Mouse (Mus musculus) kidney, postnatal 36 days (tissue): ENCODE measurements around the gene Ulk3.

Source experiments
- DNase-seq, 2 experiments: peaks; one replicate each; pipeline ENCODE4 v3.0.0; 2021 to 2022; ENCODE audit warnings: mixed read lengths in 2 of 2

The Ulk3 gene

GRCm38 (mm10) chr9:57589224-57590126 is at the start of gene Ulk3:
Gene Ulk3 (plus strand): TSS chr9:57589452.
- peak; percentile 86 to 91 for DNase-seq

- no peak for DNase-seq
Observed at GRCm38 (mm10) chr9:57539550-57539949, 49.7 kb upstream of the Ulk3 start.

- DNase-seq, result peak; percentile 35 to 78
Observed at GRCm38 (mm10) chr9:57541312-57541711, 47.9 kb upstream of the Ulk3 start.

- DNase-seq, result no peak
Observed at GRCm38 (mm10) chr9:57543951-57544350, 45.3 kb upstream of the Ulk3 start.

GRCm38 (mm10) chr9:57547287-57547686 is 42.0 kb upstream of the Ulk3 start:
- DNase-seq, result no peak

- DNase-seq, result no peak
Observed at GRCm38 (mm10) chr9:57547869-57548268, 41.4 kb upstream of the Ulk3 start.

GRCm38 (mm10) chr9:57549186-57549585 is 40.1 kb upstream of the Ulk3 start:
- no peak for DNase-seq

GRCm38 (mm10) chr9:57550126-57550862 is 39.0 kb upstream of the Ulk3 start:
- peak; percentile 73 to 80 for DNase-seq

GRCm38 (mm10) chr9:57552139-57552887 is 36.9 kb upstream of the Ulk3 start, which contains the start of gene Mpi:
Gene Mpi (minus strand): TSS chr9:57552763.
- DNase-seq, result peak; percentile 71 to 87

GRCm38 (mm10) chr9:57553119-57553518 is 36.1 kb upstream of the Ulk3 start:
- DNase-seq, result no peak

GRCm38 (mm10) chr9:57554753-57555152 is 34.5 kb upstream of the Ulk3 start:
- DNase-seq, result no peak

GRCm38 (mm10) chr9:57557215-57557614 is 32.0 kb upstream of the Ulk3 start:
- DNase-seq, result no peak

- no peak for DNase-seq
Observed at GRCm38 (mm10) chr9:57558625-57559024, 30.6 kb upstream of the Ulk3 start.

GRCm38 (mm10) chr9:57559568-57559967 is 29.7 kb upstream of the Ulk3 start:
- DNase-seq, result no peak

GRCm38 (mm10) chr9:57560263-57560662 is 29.0 kb upstream of the Ulk3 start:
- no peak for DNase-seq

GRCm38 (mm10) chr9:57560861-57561710 is 28.2 kb upstream of the Ulk3 start, which contains the start of gene Scamp2:
Gene Scamp2 (plus strand): TSS chr9:57560943.
- peak; percentile 96 to 97 for DNase-seq

- peak; percentile 69 to 78 for DNase-seq
Observed at GRCm38 (mm10) chr9:57561711-57562099, 27.5 kb upstream of the Ulk3 start.

GRCm38 (mm10) chr9:57562896-57563372 is 26.3 kb upstream of the Ulk3 start:
- DNase-seq, result peak; percentile 52 to 68

GRCm38 (mm10) chr9:57564609-57565008 is 24.6 kb upstream of the Ulk3 start:
- DNase-seq, result peak; percentile 43 to 79

- DNase-seq, result peak; percentile 41 to 47
Observed at GRCm38 (mm10) chr9:57565741-57566221, 23.5 kb upstream of the Ulk3 start.

GRCm38 (mm10) chr9:57566846-57567245 is 22.4 kb upstream of the Ulk3 start:
- peak; percentile 86 to 88 for DNase-seq

GRCm38 (mm10) chr9:57568500-57568899 is 20.8 kb upstream of the Ulk3 start:
- DNase-seq, result peak; percentile 63 to 70
